Mouse (Mus musculus) embryonic fibroblast, embryonic 13.5 days (primary cell): ENCODE results near the gene Robo1. TPM values are rescaled to one million over a fixed set of nuclear protein-coding genes. Genes with fewer than 3 reads are reported as not detected.

Experiments
- H3K27ac ChIP-seq: 2 replicates; pipeline ENCODE4 v1.5.1; 2012; ENCODE audit warnings: low read length, control low read depth, inconsistent platforms; ENCODE audit not compliant: insufficient read depth
- H3K4me1 ChIP-seq: 2 replicates; pipeline ENCODE4 v1.6.1; 2011; ENCODE audit warnings: low read length; ENCODE audit not compliant: control insufficient read depth, insufficient read depth
- H3K4me3 ChIP-seq: 2 replicates; pipeline ENCODE4 v1.5.1; 2011; ENCODE audit warnings: mild to moderate bottlenecking, control low read depth, low read length; ENCODE audit not compliant: insufficient read depth
- CTCF ChIP-seq: IDR thresholded peaks from 2 replicates; pipeline ENCODE4 v1.5.1; 2011; ENCODE audit warnings: mild to moderate bottlenecking, control low read depth, low read length, moderate library complexity, borderline replicate concordance; ENCODE audit not compliant: insufficient read depth
- POLR2A ChIP-seq: IDR thresholded peaks from 2 replicates; pipeline ENCODE4 v1.6.1; 2011; ENCODE audit warnings: low read depth, mild to moderate bottlenecking, control low read depth, low read length, moderate library complexity
- polyA plus RNA-seq: library from polyadenylated mRNA; stranded (reverse); fragments of >200 nt; gene quantifications from 2 replicates; pipeline ENCODE4 v1.2.4, GENCODE M21; 2011; ENCODE audit warnings: low read depth; ENCODE audit not compliant: missing spikeins, insufficient read length

Gene Robo1
- polyA plus RNA-seq, 1 experiment = 29.7 TPM

- Histone ChIP-seq H3K4me3 (no peak overlapping the region), H3K27ac (no peak overlapping the region), H3K4me1 (no peaks in the 10 kb centered on the region)
- TF ChIP-seq POLR2A = no peak
- TF ChIP-seq CTCF = no peak
Observed at GRCm38 (mm10) chr16:72688185-72688681, 380.1 kb downstream of the Robo1 start.

DNA sequence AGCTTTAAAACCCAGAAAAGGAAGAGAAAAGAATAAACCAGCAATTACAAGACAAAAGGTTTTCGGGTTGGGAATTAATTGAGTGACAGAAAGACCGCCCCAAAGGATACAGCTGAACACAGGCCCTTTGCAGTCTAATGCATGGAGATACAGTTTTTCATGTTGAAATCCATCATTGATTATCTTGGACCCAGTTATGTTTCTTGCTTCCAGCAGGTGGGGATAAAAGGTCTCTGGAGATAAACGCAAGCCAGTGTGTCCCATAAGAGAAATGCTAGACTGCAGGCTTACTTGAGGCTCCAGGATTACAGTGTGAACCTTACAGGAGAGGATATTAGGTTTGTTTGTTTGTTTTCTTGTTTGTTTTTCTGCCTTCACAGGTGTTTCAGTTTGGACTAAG is 383.8 kb downstream of the Robo1 start:
- no peaks in the 10 kb centered on the region for H3K4me1 ChIP-seq
- no peak overlapping the region for H3K4me3 ChIP-seq
- TF ChIP-seq POLR2A = no peak
- no peak for TF ChIP-seq CTCF
- no peak overlapping the region for H3K27ac ChIP-seq

DNA sequence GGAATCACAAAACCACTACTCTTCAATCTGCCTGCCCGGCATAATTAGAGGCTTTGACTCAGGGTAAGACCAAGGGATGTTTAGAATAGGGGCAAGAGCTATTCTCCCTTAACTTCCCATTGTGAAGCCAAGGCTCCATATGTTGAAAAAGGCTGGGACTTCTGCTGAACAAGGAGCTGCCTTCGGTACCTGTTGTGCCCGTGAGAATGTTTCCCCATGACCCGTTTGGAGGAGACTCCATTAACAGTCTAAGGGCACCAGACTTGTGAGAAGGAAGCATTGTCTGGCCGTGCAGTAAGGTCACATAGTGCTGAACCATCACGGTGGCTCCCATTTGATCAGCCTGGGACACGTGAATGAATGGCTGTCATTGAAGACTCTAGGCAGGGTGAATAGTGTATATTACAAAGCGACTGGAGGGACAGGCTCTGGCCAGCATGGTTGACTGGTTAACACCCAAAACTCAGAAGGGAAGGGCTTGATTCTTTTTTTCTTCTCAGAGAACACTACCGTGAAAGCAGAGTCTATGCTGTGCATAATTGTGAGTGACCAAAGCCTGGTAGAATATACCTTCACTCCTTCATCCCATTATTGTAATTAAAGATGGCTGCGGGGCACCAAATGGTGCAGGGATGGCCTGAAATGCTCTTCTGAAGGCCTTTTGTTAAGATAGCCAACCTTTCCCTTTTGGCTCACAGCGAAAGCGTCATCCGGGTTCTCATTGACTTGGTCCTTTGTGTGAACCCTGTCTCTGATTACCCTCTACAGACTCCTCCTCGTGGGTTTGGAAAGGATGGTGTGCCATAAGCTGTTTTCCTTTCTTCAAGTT is 385.6 kb downstream of the Robo1 start:
- no peak for TF ChIP-seq CTCF
- TF ChIP-seq POLR2A = no peak
- Histone ChIP-seq H3K4me3 (no peak overlapping the region), H3K27ac (no peak overlapping the region)

DNA sequence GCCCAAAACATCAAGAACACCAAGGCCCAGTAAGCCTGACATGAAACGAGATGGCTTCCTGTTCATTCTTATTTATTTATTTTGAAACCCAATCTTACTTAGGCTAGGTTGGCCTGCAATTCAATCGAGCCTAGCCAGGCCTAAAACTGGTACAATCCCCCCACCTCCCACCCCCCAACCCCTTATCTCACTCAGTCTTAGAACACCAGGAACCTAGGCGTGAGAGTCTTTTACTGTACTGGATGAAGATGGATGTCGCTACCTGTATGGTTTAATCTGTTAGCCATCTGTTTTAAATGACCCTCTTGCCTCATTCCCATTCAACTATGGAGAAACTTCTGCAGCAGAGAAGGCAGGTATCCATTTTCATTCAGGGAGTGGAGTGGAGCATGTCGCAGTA is 386.7 kb downstream of the Robo1 start:
- H3K4me1 ChIP-seq = no peaks in the 10 kb centered on the region
- no peak overlapping the region for H3K27ac ChIP-seq
- TF ChIP-seq CTCF (no peak), POLR2A (no peak)
- no peak overlapping the region for H3K4me3 ChIP-seq

More for the DNA sequence above, 385.6 kb downstream of the Robo1 start:
- H3K4me1 ChIP-seq = no peaks in the 10 kb centered on the region

DNA sequence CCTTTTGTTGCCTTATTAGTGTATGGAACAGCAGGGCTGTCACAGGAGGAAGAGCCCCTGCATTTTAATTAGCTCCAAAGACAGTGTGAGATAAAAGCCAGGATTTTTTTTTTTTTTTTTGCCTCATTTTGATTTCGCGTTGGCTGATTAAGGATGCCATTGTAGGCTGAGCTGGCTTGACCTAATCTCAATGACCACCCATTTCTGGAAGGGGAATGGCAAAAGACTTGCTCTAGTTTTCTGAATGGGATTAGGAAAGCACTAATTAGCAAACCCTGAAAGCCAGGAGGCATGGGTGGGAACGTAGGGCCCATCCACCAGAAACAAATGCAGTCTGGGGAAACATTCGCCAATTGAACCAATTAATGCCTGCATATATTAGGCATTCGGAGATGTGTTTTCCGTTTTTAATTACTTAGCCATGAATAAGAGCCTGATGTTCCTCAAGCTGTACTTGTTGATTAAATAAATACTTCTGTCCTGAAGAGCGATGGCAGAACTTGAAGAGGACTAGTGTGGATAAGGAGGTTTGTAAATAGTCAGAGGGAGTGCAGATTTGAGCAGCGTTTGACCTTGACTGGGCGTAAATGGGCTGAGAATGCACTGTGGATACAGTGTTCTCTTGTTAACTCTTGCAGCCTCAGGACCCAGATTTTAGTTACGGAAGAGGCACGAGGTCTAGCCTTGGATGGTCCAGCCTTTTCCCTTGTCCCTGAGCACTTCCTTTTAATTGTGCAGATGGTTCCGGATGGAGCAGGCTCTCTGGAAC is 391.3 kb downstream of the Robo1 start:
- no peak overlapping the region for H3K4me3 ChIP-seq
- no peaks in the 10 kb centered on the region for H3K4me1 ChIP-seq
- TF ChIP-seq CTCF = no peak
- no peak for TF ChIP-seq POLR2A
- H3K27ac ChIP-seq = no peak overlapping the region

DNA sequence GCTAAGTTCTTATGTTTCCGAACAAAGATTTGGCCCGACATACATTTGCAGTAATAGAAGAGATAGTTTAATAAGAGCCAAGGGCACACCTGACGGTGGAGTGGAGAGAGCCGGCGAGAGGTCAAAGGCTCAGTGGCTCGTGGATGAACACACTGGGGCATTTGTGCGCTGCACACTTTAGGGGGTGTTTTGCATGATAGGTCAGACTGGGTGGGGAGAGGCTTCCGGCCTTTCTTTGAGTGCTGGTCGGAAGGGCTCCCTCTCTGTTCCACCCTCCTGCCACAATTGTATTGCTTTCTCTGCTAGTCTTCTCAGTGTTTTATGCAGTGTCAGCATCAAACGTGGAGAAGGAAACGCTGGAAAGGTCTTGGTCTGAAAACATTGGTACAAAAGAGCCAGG is 392.2 kb downstream of the Robo1 start:
- H3K4me1 ChIP-seq = no peaks in the 10 kb centered on the region
- no peak for TF ChIP-seq POLR2A
- no peak for TF ChIP-seq CTCF
- no peak overlapping the region for H3K27ac ChIP-seq
- H3K4me3 ChIP-seq = no peak overlapping the region

DNA sequence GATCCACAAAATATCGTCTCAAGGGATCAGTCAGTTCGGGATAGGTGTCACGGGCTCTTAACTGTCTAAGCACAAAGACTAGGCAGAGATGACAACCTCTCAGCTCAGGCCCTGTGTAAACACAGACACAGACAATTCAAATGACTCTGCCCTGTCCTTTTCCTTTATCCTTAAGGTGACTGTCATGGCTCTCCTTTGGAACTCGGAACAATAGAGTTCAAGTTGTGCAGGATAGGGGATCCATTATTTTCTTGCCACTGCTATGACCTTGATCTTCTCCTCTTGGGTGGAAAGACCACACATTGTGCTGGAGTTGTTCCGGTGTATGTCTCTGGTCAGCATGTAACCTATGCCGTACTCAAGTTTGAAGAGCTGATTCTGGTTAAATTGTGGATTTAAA is 395.4 kb downstream of the Robo1 start:
- Histone ChIP-seq H3K27ac (no peak overlapping the region), H3K4me1 (no peaks in the 10 kb centered on the region), H3K4me3 (no peak overlapping the region)
- TF ChIP-seq POLR2A (no peak), CTCF (no peak)

DNA sequence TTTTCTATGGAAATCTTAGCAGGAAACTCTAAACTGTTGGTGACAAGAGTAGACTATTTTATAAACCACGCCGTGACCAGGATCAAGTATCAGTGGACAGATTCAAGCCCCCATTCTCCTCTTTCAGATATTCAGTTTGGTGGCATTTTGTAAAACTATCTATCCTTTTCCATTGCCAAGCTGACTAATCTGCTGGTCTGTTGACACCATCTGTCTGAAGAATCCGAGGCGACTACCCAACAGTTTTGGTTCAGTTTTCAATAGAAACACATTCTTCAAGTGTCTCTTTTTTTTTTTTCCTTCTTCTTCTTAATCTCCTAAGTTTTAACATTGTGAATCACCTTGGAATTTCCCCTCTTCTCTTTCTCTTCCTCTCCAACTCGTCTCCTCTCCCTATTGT is 397.7 kb downstream of the Robo1 start:
- no peaks in the 10 kb centered on the region for H3K4me1 ChIP-seq
- TF ChIP-seq POLR2A = no peak
- no peak for TF ChIP-seq CTCF
- no peak overlapping the region for H3K4me3 ChIP-seq
- H3K27ac ChIP-seq = no peak overlapping the region

DNA sequence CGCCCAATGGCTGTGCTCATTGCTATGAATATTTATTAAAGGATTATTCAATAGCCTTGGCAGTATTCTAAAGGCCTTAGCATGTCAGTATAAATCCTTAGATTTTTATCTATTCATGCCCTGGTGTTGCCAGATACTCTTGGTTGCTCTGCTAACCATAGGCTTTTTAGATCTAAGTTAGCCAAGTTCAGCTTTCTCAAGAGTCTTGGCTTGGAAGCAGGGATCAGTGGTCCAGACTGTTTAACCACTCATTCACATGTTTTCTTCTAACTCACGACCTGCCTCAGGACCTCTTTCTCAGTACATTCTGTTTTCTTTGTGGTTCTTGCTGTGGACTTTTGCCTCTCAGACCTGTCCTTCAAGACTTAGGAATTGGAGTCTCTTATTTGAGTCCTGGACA is 400.4 kb downstream of the Robo1 start:
- Histone ChIP-seq H3K4me3 (no peak overlapping the region), H3K27ac (no peak overlapping the region), H3K4me1 (no peaks in the 10 kb centered on the region)
- TF ChIP-seq CTCF = no peak
- TF ChIP-seq POLR2A = no peak

GRCm38 (mm10) chr16:72717118-72717802 is 409.2 kb downstream of the Robo1 start:
- H3K27ac ChIP-seq = no peak overlapping the region
- no peak for TF ChIP-seq CTCF
- TF ChIP-seq POLR2A = no peak
- H3K4me1 ChIP-seq = no peaks in the 10 kb centered on the region
- H3K4me3 ChIP-seq = no peak overlapping the region
